Mouse (Mus musculus): ENCODE measurements around the gene Ap5z1. TPM values are rescaled to one million over a fixed set of nuclear protein-coding genes. Genes with fewer than 3 reads are reported as not detected.

Gene Ap5z1
- polyA plus RNA-seq, 1 experiment from 2014 or later = 9.6 TPM

GRCm38 (mm10) chr5:142421886-142422285 is 41.9 kb upstream of the Ap5z1 start:
- Histone ChIP-seq H3K36me3 (ENCODE audit: control insufficient read depth, insufficient read depth, low read length) (no peaks in the 10 kb centered on the region), H3K9ac (ENCODE audit: low read depth, low read length) (no peak overlapping the region), H3K4me2 (replicated peaks; ENCODE audit: low read depth, low read length) (no peak overlapping the region), H3K27ac (ENCODE audit: low read depth, low read length) (no peak overlapping the region), H3K4me3 (ENCODE audit: low read depth, low read length) (no peak overlapping the region), H3K4me1 (replicated peaks; ENCODE audit: control insufficient read depth, insufficient read depth, low read length) (no peaks in the 10 kb centered on the region; the same call in 1 of the 2 replicates), H3K27me3 (ENCODE audit: control insufficient read depth, insufficient read depth, low read length) (no peaks in the 10 kb centered on the region), H3K9me3 (ENCODE audit: control insufficient read depth, low read length) (no peaks in the 10 kb centered on the region)
- DNase-seq (ENCODE audit: low spot score) (no peak), ATAC-seq (ENCODE audit: low FRiP score) (no peak)
- WGBS = 89% methylated on average over 5 of the region's 5 CpGs

GRCm38 (mm10) chr5:142423141-142423540 is 40.6 kb upstream of the Ap5z1 start:
- H3K9ac ChIP-seq (ENCODE audit: low read depth, low read length) = no peak overlapping the region
- H3K36me3 ChIP-seq (ENCODE audit: control insufficient read depth, insufficient read depth, low read length) = no peaks in the 10 kb centered on the region

GRCm38 (mm10) chr5:142423701-142424100 is 40.0 kb upstream of the Ap5z1 start:
- H3K4me1 ChIP-seq (replicated peaks; ENCODE audit: control insufficient read depth, insufficient read depth, low read length) = no peaks in the 10 kb centered on the region
- H3K27me3 ChIP-seq (ENCODE audit: control insufficient read depth, insufficient read depth, low read length) = no peaks in the 10 kb centered on the region
- H3K9me3 ChIP-seq (ENCODE audit: control insufficient read depth, low read length) = no peaks in the 10 kb centered on the region
- H3K4me3 ChIP-seq (ENCODE audit: low read depth, low read length) = no peak overlapping the region
- ATAC-seq (ENCODE audit: low FRiP score) (no peak), DNase-seq (ENCODE audit: low spot score) (no peak)
- no peaks in the 10 kb centered on the region for H3K36me3 ChIP-seq (ENCODE audit: control insufficient read depth, insufficient read depth, low read length)
- H3K27ac ChIP-seq (ENCODE audit: low read depth, low read length) = no peak overlapping the region
- no peak overlapping the region for H3K9ac ChIP-seq (ENCODE audit: low read depth, low read length)
- 58% methylated on average over 3 of the region's 3 CpGs for WGBS
- H3K4me2 ChIP-seq (replicated peaks; ENCODE audit: low read depth, low read length) = no peak overlapping the region

More at GRCm38 (mm10) chr5:142423141-142423540, 40.6 kb upstream of the Ap5z1 start:
- Histone ChIP-seq H3K4me1 (replicated peaks; ENCODE audit: control insufficient read depth, insufficient read depth, low read length) (no peaks in the 10 kb centered on the region), H3K4me2 (replicated peaks; ENCODE audit: low read depth, low read length) (no peak overlapping the region), H3K9me3 (ENCODE audit: control insufficient read depth, low read length) (no peaks in the 10 kb centered on the region), H3K27me3 (ENCODE audit: control insufficient read depth, insufficient read depth, low read length) (no peaks in the 10 kb centered on the region), H3K4me3 (ENCODE audit: low read depth, low read length) (no peak overlapping the region), H3K27ac (ENCODE audit: low read depth, low read length) (no peak overlapping the region)
- 91% methylated on average over 10 of the region's 10 CpGs for WGBS
- DNase-seq (ENCODE audit: low spot score) (no peak), ATAC-seq (ENCODE audit: low FRiP score) (no peak)

GRCm38 (mm10) chr5:142424627-142425349 is 39.0 kb upstream of the Ap5z1 start:
- H3K27me3 ChIP-seq (ENCODE audit: control insufficient read depth, insufficient read depth, low read length) = no peaks in the 10 kb centered on the region
- DNase-seq (ENCODE audit: low spot score) (no peak), ATAC-seq (ENCODE audit: low FRiP score) (no peak)
- no peak overlapping the region for H3K9ac ChIP-seq (ENCODE audit: low read depth, low read length)
- H3K27ac ChIP-seq (ENCODE audit: low read depth, low read length) = peak overlapping the region; percentile 14; the same call in 1 of the 2 replicates
- WGBS = 78% methylated on average over 13 of the region's 13 CpGs
- no peaks in the 10 kb centered on the region for H3K36me3 ChIP-seq (ENCODE audit: control insufficient read depth, insufficient read depth, low read length)
- H3K9me3 ChIP-seq (ENCODE audit: control insufficient read depth, low read length) = no peaks in the 10 kb centered on the region
- H3K4me1 ChIP-seq (replicated peaks; ENCODE audit: control insufficient read depth, insufficient read depth, low read length) = no peaks in the 10 kb centered on the region
- H3K4me3 ChIP-seq (ENCODE audit: low read depth, low read length) = no peak overlapping the region
- H3K4me2 ChIP-seq (replicated peaks; ENCODE audit: low read depth, low read length) = no peak overlapping the region

- Histone ChIP-seq H3K4me1 (replicated peaks; ENCODE audit: control insufficient read depth, insufficient read depth, low read length) (no peaks in the 10 kb centered on the region), H3K27ac (ENCODE audit: low read depth, low read length) (no peak overlapping the region), H3K4me3 (ENCODE audit: low read depth, low read length) (no peak overlapping the region), H3K27me3 (ENCODE audit: control insufficient read depth, insufficient read depth, low read length) (no peaks in the 10 kb centered on the region), H3K9me3 (ENCODE audit: control insufficient read depth, low read length) (no peaks in the 10 kb centered on the region), H3K36me3 (ENCODE audit: control insufficient read depth, insufficient read depth, low read length) (no peaks in the 10 kb centered on the region), H3K9ac (ENCODE audit: low read depth, low read length) (no peak overlapping the region), H3K4me2 (replicated peaks; ENCODE audit: low read depth, low read length) (no peak overlapping the region)
- no peak for ATAC-seq (ENCODE audit: low FRiP score)
- WGBS = 94% methylated on average over 2 of the region's 2 CpGs
- DNase-seq (ENCODE audit: low spot score) = no peak
Measured at GRCm38 (mm10) chr5:142426476-142426875, 37.3 kb upstream of the Ap5z1 start.

GRCm38 (mm10) chr5:142427876-142428275 is 35.9 kb upstream of the Ap5z1 start:
- Histone ChIP-seq H3K9me3 (ENCODE audit: control insufficient read depth, low read length) (no peaks in the 10 kb centered on the region), H3K9ac (ENCODE audit: low read depth, low read length) (no peak overlapping the region), H3K27ac (ENCODE audit: low read depth, low read length) (no peak overlapping the region), H3K4me3 (ENCODE audit: low read depth, low read length) (no peak overlapping the region), H3K27me3 (ENCODE audit: control insufficient read depth, insufficient read depth, low read length) (no peaks in the 10 kb centered on the region), H3K4me2 (replicated peaks; ENCODE audit: low read depth, low read length) (no peak overlapping the region), H3K36me3 (ENCODE audit: control insufficient read depth, insufficient read depth, low read length) (no peaks in the 10 kb centered on the region), H3K4me1 (replicated peaks; ENCODE audit: control insufficient read depth, insufficient read depth, low read length) (no peaks in the 10 kb centered on the region)
- no peak for ATAC-seq (ENCODE audit: low FRiP score)
- 62% methylated on average over 10 of the region's 10 CpGs for WGBS
- no peak for DNase-seq (ENCODE audit: low spot score)

- Histone ChIP-seq H3K27me3 (ENCODE audit: control insufficient read depth, insufficient read depth, low read length) (no peaks in the 10 kb centered on the region), H3K9me3 (ENCODE audit: control insufficient read depth, low read length) (no peaks in the 10 kb centered on the region), H3K4me2 (replicated peaks; ENCODE audit: low read depth, low read length) (no peak overlapping the region), H3K4me1 (replicated peaks; ENCODE audit: control insufficient read depth, insufficient read depth, low read length) (no peaks in the 10 kb centered on the region), H3K27ac (ENCODE audit: low read depth, low read length) (no peak overlapping the region), H3K36me3 (ENCODE audit: control insufficient read depth, insufficient read depth, low read length) (no peaks in the 10 kb centered on the region), H3K9ac (ENCODE audit: low read depth, low read length) (no peak overlapping the region), H3K4me3 (ENCODE audit: low read depth, low read length) (no peak overlapping the region)
- 73% methylated on average over 6 of the region's 6 CpGs for WGBS
- no peak for ATAC-seq (ENCODE audit: low FRiP score)
- DNase-seq (ENCODE audit: low spot score) = no peak
Measured at GRCm38 (mm10) chr5:142428691-142429090, 35.1 kb upstream of the Ap5z1 start.

- Histone ChIP-seq H3K9ac (ENCODE audit: low read depth, low read length) (no peak overlapping the region), H3K9me3 (ENCODE audit: control insufficient read depth, low read length) (no peaks in the 10 kb centered on the region), H3K4me1 (replicated peaks; ENCODE audit: control insufficient read depth, insufficient read depth, low read length) (no peaks in the 10 kb centered on the region), H3K4me2 (replicated peaks; ENCODE audit: low read depth, low read length) (no peak overlapping the region), H3K4me3 (ENCODE audit: low read depth, low read length) (no peak overlapping the region), H3K36me3 (ENCODE audit: control insufficient read depth, insufficient read depth, low read length) (peaks cover 6% of the 10 kb centered on the region; the same call in 1 of the 2 replicates), H3K27me3 (ENCODE audit: control insufficient read depth, insufficient read depth, low read length) (no peaks in the 10 kb centered on the region), H3K27ac (ENCODE audit: low read depth, low read length) (no peak overlapping the region)
- 80% methylated on average over 12 of the region's 12 CpGs for WGBS
- ATAC-seq (ENCODE audit: low FRiP score) (no peak), DNase-seq (ENCODE audit: low spot score) (no peak)
Measured at GRCm38 (mm10) chr5:142431029-142431428, 32.7 kb upstream of the Ap5z1 start.

GRCm38 (mm10) chr5:142431811-142432434 is 31.8 kb upstream of the Ap5z1 start:
- ATAC-seq (ENCODE audit: low FRiP score) = no peak
- H3K4me1 ChIP-seq (replicated peaks; ENCODE audit: control insufficient read depth, insufficient read depth, low read length) = no peaks in the 10 kb centered on the region

More at GRCm38 (mm10) chr5:142431811-142432434, 31.8 kb upstream of the Ap5z1 start:
- Histone ChIP-seq H3K27me3 (ENCODE audit: control insufficient read depth, insufficient read depth, low read length) (no peaks in the 10 kb centered on the region), H3K9ac (ENCODE audit: low read depth, low read length) (no peak overlapping the region), H3K9me3 (ENCODE audit: control insufficient read depth, low read length) (no peaks in the 10 kb centered on the region), H3K4me2 (replicated peaks; ENCODE audit: low read depth, low read length) (no peak overlapping the region), H3K27ac (ENCODE audit: low read depth, low read length) (no peak overlapping the region), H3K4me3 (ENCODE audit: low read depth, low read length) (no peak overlapping the region), H3K36me3 (ENCODE audit: control insufficient read depth, insufficient read depth, low read length) (peaks cover 9% of the 10 kb centered on the region)
- WGBS = 75% methylated on average over 9 of the region's 9 CpGs
- DNase-seq (ENCODE audit: low spot score) = no peak
